Mouse (Mus musculus) kidney, postnatal 0 days (tissue): ENCODE data around the gene Rex1bd. TPM values are rescaled to one million over a fixed set of nuclear protein-coding genes. Genes with fewer than 3 reads are reported as not detected.
A peak's percentile ranks its signal among the peaks of the same experiment; 100 is the strongest.

Source experiments
- ATAC-seq: fragments of 200-750 bp; cut with Nextera tagmentation; replicated peaks from 2 replicates; pipeline ENCODE4 v1.8.0; 2017; ENCODE audit warnings: low read depth, moderate number of reproducible peaks, moderate TSS enrichment, moderate library complexity; ENCODE audit not compliant: low FRiP score
- DNase-seq: peaks from one replicate; pipeline ENCODE4 v3.0.0-alpha.2; 2016; ENCODE audit warnings: low spot score
- H3K27ac ChIP-seq: fragments of 300-500 bp; sonication (generic); 2 replicates; pipeline ENCODE4 v1.5.1; 2014; ENCODE audit warnings: mild to moderate bottlenecking
- H3K27me3 ChIP-seq: fragments of 300-500 bp; sonication (generic); 2 replicates; pipeline ENCODE4 v1.6.1; 2014; ENCODE audit warnings: low read length, mixed read lengths; ENCODE audit not compliant: insufficient read depth
- H3K36me3 ChIP-seq: fragments of 300-500 bp; sonication (generic); 2 replicates; pipeline ENCODE4 v1.6.1; 2014; ENCODE audit warnings: low read length, mixed read lengths; ENCODE audit not compliant: insufficient read depth
- H3K4me1 ChIP-seq: fragments of 300-500 bp; sonication (generic); replicated peaks from 2 replicates; pipeline ENCODE4 v1.6.1; 2014; ENCODE audit warnings: antibody characterized with exemption, low read length, mixed read lengths; ENCODE audit not compliant: insufficient read depth
- H3K4me2 ChIP-seq: fragments of 300-500 bp; sonication (generic); 2 replicates; pipeline ENCODE4 v1.6.1; 2014; ENCODE audit warnings: mild to moderate bottlenecking, low read length, moderate library complexity, mixed read lengths
- H3K4me3 ChIP-seq: fragments of 300-500 bp; sonication (generic); replicated peaks from 2 replicates; pipeline ENCODE4 v1.5.1; 2014; ENCODE audit warnings: low read depth, low read length
- H3K9ac ChIP-seq: fragments of 300-500 bp; sonication (generic); 2 replicates; pipeline ENCODE4 v1.6.1; 2014; ENCODE audit warnings: low read depth, low read length
- H3K9me3 ChIP-seq: fragments of 300-500 bp; sonication (generic); replicated peaks from 2 replicates; pipeline ENCODE4 v1.6.1; 2016; ENCODE audit warnings: low read length, inconsistent platforms, mixed read lengths
- CTCF ChIP-seq: IDR thresholded peaks from 2 replicates; pipeline ENCODE4 v1.5.1; 2016; ENCODE audit warnings: antibody characterized with exemption, low read depth, mild to moderate bottlenecking, moderate library complexity
- WGBS: fragments of 180-500 bp; shearing (Covaris S2); extraction: QIAGEN DNeasy Blood & Tissue Kit; methylation state at CpG from one replicate; pipeline ENCODE4 v1.1.7; 2014; 5-methylcytosine and 5-hydroxymethylcytosine counted together
- polyA plus RNA-seq: library from polyadenylated mRNA; unstranded; fragments of >200 nt; fragmentation: Nextera tagmentation; extraction: Ambion mirVana; gene quantifications from 2 replicates; pipeline ENCODE4 v1.2.1, GENCODE M21; 2015

The Rex1bd gene
- polyA plus RNA-seq, 1 experiment from 2014 or later, result 140 TPM

GRCm38 (mm10) chr8:70539077-70539813, 32.7 kb upstream of the Rex1bd start, which contains the start of gene Ell:
Ell (plus strand) TSS chr8:70539457.
- DNase-seq, result peak; percentile 100
- Histone ChIP-seq H3K9ac (peak within 1 kb of the TSS; percentile 79), H3K36me3 (peaks cover 16% of the 10 kb centered on the region; the same call in 1 of the 2 replicates), H3K27ac (peak within 1 kb of the TSS; percentile 87), H3K9me3 (no peaks in the 10 kb centered on the region), H3K4me3 (peak within 1 kb of the TSS; percentile 73), H3K4me1 (0 out of 2 replicates have a peak, but pooled peaks cover 11% of the 10 kb centered on the region), H3K4me2 (peak within 1 kb of the TSS; percentile 85), H3K27me3 (no peaks in the 10 kb centered on the region)
- ATAC-seq, result peak; percentile 90
- peak; percentile 2; the same call in 1 of the 2 replicates for TF ChIP-seq CTCF
- under 1% methylated on average over 57 of the region's 58 CpGs for WGBS

- no peaks in the 10 kb centered on the region for H3K27me3 ChIP-seq
- peak overlapping the region; percentile 85 for H3K4me2 ChIP-seq
- no peaks in the 10 kb centered on the region for H3K9me3 ChIP-seq
- DNase-seq, result peak; percentile 99
- 0 out of 2 replicates have a peak, but pooled peaks cover 11% of the 10 kb centered on the region for H3K4me1 ChIP-seq
- ATAC-seq, result peak; percentile 61
- H3K27ac ChIP-seq, result peak overlapping the region; percentile 87
- no peak for TF ChIP-seq CTCF
- H3K36me3 ChIP-seq, result peaks cover 19% of the 10 kb centered on the region; the same call in 1 of the 2 replicates
- under 1% methylated on average over 32 of the region's 32 CpGs for WGBS
- H3K9ac ChIP-seq, result peak overlapping the region; percentile 50
- peak overlapping the region; percentile 73 for H3K4me3 ChIP-seq
Observed at GRCm38 (mm10) chr8:70538633-70539076, 32.1 kb upstream of the Rex1bd start.

- H3K27me3 ChIP-seq, result no peaks in the 10 kb centered on the region
- peak; percentile 29; the same call in 1 of the 2 replicates for ATAC-seq
- WGBS, result 12% methylated on average over 24 of the region's 24 CpGs
Observed at GRCm38 (mm10) chr8:70538024-70538579, 31.6 kb upstream of the Rex1bd start.

GRCm38 (mm10) chr8:70535701-70536100, 29.1 kb upstream of the Rex1bd start:
- Histone ChIP-seq H3K36me3 (peaks cover 41% of the 10 kb centered on the region), H3K9ac (no peak overlapping the region), H3K27ac (no peak overlapping the region), H3K27me3 (no peaks in the 10 kb centered on the region), H3K4me3 (no peak overlapping the region), H3K9me3 (no peaks in the 10 kb centered on the region), H3K4me2 (no peak overlapping the region), H3K4me1 (0 out of 2 replicates have a peak, but pooled peaks cover 2% of the 10 kb centered on the region)
- DNase-seq (no peak), ATAC-seq (no peak)
- TF ChIP-seq CTCF, result no peak
- WGBS, result 92% methylated on average over 2 of the region's 2 CpGs

More at GRCm38 (mm10) chr8:70538024-70538579, 31.6 kb upstream of the Rex1bd start:
- no peaks in the 10 kb centered on the region for H3K9me3 ChIP-seq
- TF ChIP-seq CTCF, result no peak
- H3K4me2 ChIP-seq, result peak overlapping the region; percentile 85
- H3K36me3 ChIP-seq, result peaks cover 19% of the 10 kb centered on the region; the same call in 1 of the 2 replicates
- peak overlapping the region; percentile 87 for H3K27ac ChIP-seq
- peak overlapping the region; percentile 50 for H3K9ac ChIP-seq
- peak overlapping the region; percentile 73 for H3K4me3 ChIP-seq
- peak; percentile 78 for DNase-seq
- 0 out of 2 replicates have a peak, but pooled peaks cover 11% of the 10 kb centered on the region for H3K4me1 ChIP-seq

GRCm38 (mm10) chr8:70535221-70535620, 28.7 kb upstream of the Rex1bd start:
- H3K36me3 ChIP-seq, result peaks cover 43% of the 10 kb centered on the region
- ATAC-seq, result no peak
- no peak for DNase-seq

GRCm38 (mm10) chr8:70534281-70534680, 27.7 kb upstream of the Rex1bd start:
- no peaks in the 10 kb centered on the region for H3K9me3 ChIP-seq
- 92% methylated on average over 12 of the region's 12 CpGs for WGBS
- DNase-seq (no peak), ATAC-seq (no peak)
- H3K4me1 ChIP-seq, result no peaks in the 10 kb centered on the region
- no peak overlapping the region for H3K27ac ChIP-seq
- no peak overlapping the region for H3K9ac ChIP-seq
- TF ChIP-seq CTCF, result no peak
- H3K4me3 ChIP-seq, result no peak overlapping the region
- peaks cover 43% of the 10 kb centered on the region for H3K36me3 ChIP-seq
- no peak overlapping the region for H3K4me2 ChIP-seq
- no peaks in the 10 kb centered on the region for H3K27me3 ChIP-seq

More at GRCm38 (mm10) chr8:70535221-70535620, 28.7 kb upstream of the Rex1bd start:
- H3K9ac ChIP-seq, result no peak overlapping the region
- no peak overlapping the region for H3K4me2 ChIP-seq
- no peak for TF ChIP-seq CTCF
- WGBS, result 90% methylated on average over 3 of the region's 3 CpGs
- H3K4me1 ChIP-seq, result no peaks in the 10 kb centered on the region
- H3K27me3 ChIP-seq, result no peaks in the 10 kb centered on the region
- H3K4me3 ChIP-seq, result no peak overlapping the region
- no peak overlapping the region for H3K27ac ChIP-seq
- no peaks in the 10 kb centered on the region for H3K9me3 ChIP-seq
